Mouse (Mus musculus): ENCODE results near the gene Dse. TPM values are rescaled to one million over a fixed set of nuclear protein-coding genes. Genes with fewer than 3 reads are reported as not detected.

Gene Dse
- polyA plus RNA-seq, 1 experiment from 2014 or later = 24.1 TPM

DNA sequence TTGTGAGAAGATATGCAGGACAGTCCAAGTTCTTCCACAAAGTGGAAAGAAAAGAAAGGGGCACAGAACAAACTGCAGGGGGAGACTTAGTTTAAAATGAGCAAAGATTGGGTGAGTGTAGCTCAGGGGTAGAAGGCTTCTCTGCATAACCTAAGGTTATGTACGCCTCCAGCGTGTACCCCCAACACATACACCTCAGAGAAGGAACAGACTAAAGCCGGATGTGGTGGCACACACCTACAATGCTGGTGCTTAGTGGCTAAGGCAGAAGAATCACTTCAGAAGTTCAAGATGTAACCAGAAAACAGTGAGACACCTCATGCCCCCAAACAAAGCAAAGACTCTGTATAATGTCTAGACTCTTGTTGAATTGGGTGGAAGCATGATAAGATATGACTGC lies 36.3 kb downstream of the Dse start:
- ATAC-seq (ENCODE audit: low FRiP score, low TSS enrichment) = no peak
- Histone ChIP-seq H3K9ac (ENCODE audit: low read depth, low read length) (no peak overlapping the region), H3K4me1 (ENCODE audit: control insufficient read depth, insufficient read depth, low read length) (no peaks in the 10 kb centered on the region), H3K9me3 (ENCODE audit: control insufficient read depth, low read length) (no peaks in the 10 kb centered on the region), H3K27me3 (ENCODE audit: control insufficient read depth, insufficient read depth, low read length) (no peaks in the 10 kb centered on the region), H3K27ac (ENCODE audit: low read depth, low read length) (no peak overlapping the region), H3K4me3 (ENCODE audit: low read length) (no peak overlapping the region), H3K36me3 (ENCODE audit: control insufficient read depth, insufficient read depth, low read length) (no peaks in the 10 kb centered on the region), H3K4me2 (replicated peaks; ENCODE audit: low read depth, low read length) (no peak overlapping the region)
- WGBS = 93% methylated on average over 3 of the region's 3 CpGs

DNA sequence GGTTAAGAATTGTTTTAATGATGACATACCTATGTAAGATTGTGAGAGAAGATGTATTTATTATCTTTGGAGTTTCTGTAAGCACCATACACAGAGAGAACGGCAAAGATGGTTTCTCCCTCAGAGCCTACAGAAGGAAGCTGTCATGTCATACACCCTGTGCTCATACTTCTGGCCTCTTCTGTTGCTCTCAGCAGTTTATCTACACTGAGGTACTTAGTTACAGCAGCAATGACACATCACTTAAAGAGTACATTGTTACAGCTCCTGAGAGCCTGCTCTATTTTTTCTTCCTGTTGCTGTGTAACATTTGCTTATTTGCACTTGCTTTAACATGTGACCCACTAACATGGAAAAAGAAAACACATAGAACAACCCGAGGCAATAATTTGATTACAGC lies 40.5 kb downstream of the Dse start:
- Histone ChIP-seq H3K36me3 (ENCODE audit: control insufficient read depth, insufficient read depth, low read length) (peaks cover 3% of the 10 kb centered on the region; the same call in 1 of the 2 replicates), H3K27ac (ENCODE audit: low read depth, low read length) (no peak overlapping the region)
- 80% methylated on average over 2 of the region's 2 CpGs for WGBS

DNA sequence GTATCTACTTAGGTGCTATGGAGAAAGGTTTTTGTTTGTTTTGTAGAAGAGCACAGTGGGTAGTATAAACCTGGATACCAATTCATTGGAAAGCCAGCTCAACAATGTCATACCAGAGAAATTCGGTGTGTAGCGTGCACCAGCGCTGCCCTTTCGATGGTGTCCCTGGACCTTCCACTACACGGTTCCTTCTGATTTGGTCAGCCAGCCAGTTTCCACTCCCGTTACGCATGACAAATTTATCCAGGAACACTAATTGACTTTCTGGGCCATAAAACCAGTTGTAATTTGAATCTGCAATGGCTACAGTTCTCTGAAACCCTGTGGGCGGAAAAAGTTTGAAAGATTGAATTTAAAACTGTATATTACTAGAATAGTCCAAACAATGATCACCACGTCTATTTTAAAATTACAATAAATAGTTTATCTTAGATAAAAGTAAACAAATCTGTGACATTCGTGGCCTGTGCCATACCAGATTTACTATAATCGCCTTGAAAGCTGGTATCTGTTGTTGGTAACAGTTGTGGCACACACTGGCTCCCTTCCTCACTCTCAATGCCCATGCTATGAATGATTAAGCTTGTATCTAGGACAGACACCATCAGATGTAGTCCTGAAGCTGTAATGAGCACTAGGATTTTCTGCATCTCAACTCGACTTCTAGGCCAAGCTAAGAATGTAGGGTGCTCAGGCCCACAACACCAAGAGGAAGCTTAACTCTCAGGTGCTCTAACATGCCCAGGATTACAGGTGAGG lies 51.5 kb downstream of the Dse start:
- peak; percentile 84 for ATAC-seq (ENCODE audit: low FRiP score, low TSS enrichment)
- no peak overlapping the region for H3K27ac ChIP-seq (ENCODE audit: low read depth, low read length)
- no peak overlapping the region for H3K9ac ChIP-seq (ENCODE audit: low read depth, low read length)
- H3K36me3 ChIP-seq (ENCODE audit: control insufficient read depth, insufficient read depth, low read length) = no peaks in the 10 kb centered on the region; the same call in 1 of the 2 replicates
- H3K4me3 ChIP-seq (ENCODE audit: low read length) = no peak overlapping the region
- peaks cover 6% of the 10 kb centered on the region; the same call in 1 of the 2 replicates for H3K4me1 ChIP-seq (ENCODE audit: control insufficient read depth, insufficient read depth, low read length)
- H3K4me2 ChIP-seq (replicated peaks; ENCODE audit: low read depth, low read length) = no peak overlapping the region; the same call in 1 of the 2 replicates
- WGBS = 40% methylated on average over 12 of the region's 12 CpGs
- H3K9me3 ChIP-seq (ENCODE audit: control insufficient read depth, low read length) = no peaks in the 10 kb centered on the region
- H3K27me3 ChIP-seq (ENCODE audit: control insufficient read depth, insufficient read depth, low read length) = no peaks in the 10 kb centered on the region

More for the DNA sequence above, 40.5 kb downstream of the Dse start:
- Histone ChIP-seq H3K9me3 (ENCODE audit: control insufficient read depth, low read length) (no peaks in the 10 kb centered on the region), H3K9ac (ENCODE audit: low read depth, low read length) (no peak overlapping the region), H3K4me3 (ENCODE audit: low read length) (no peak overlapping the region), H3K4me2 (replicated peaks; ENCODE audit: low read depth, low read length) (no peak overlapping the region), H3K4me1 (ENCODE audit: control insufficient read depth, insufficient read depth, low read length) (no peaks in the 10 kb centered on the region), H3K27me3 (ENCODE audit: control insufficient read depth, insufficient read depth, low read length) (no peaks in the 10 kb centered on the region)
- no peak for ATAC-seq (ENCODE audit: low FRiP score, low TSS enrichment)

DNA sequence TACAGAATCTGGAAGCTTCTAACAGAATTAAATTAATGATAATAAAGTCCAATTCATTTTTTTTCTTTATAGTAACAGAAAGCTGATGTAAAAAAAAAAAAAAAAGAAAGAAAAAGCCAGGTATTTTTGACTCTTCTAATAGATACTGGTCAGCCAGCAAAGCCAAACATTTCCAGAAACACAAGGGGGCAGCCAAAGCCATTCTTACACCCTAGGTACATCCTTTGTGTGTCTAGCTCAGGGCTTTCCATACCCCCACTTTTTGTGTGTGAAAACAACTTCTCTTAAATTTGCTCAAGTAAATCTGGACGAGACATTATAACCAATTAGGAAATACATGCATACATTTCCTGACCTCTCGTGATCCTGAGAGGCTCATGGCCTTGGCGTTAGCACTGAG lies 55.7 kb downstream of the Dse start:
- 71% methylated on average over 3 of the region's 3 CpGs for WGBS
- H3K27me3 ChIP-seq (ENCODE audit: control insufficient read depth, insufficient read depth, low read length) = no peaks in the 10 kb centered on the region
- H3K4me1 ChIP-seq (ENCODE audit: control insufficient read depth, insufficient read depth, low read length) = peaks cover 6% of the 10 kb centered on the region; the same call in 1 of the 2 replicates
- H3K4me3 ChIP-seq (ENCODE audit: low read length) = no peak overlapping the region
- H3K9ac ChIP-seq (ENCODE audit: low read depth, low read length) = no peak overlapping the region
- no peaks in the 10 kb centered on the region for H3K9me3 ChIP-seq (ENCODE audit: control insufficient read depth, low read length)
- H3K4me2 ChIP-seq (replicated peaks; ENCODE audit: low read depth, low read length) = no peak overlapping the region
- no peak for ATAC-seq (ENCODE audit: low FRiP score, low TSS enrichment)
- H3K27ac ChIP-seq (ENCODE audit: low read depth, low read length) = no peak overlapping the region
- H3K36me3 ChIP-seq (ENCODE audit: control insufficient read depth, insufficient read depth, low read length) = no peaks in the 10 kb centered on the region; the same call in 1 of the 2 replicates

DNA sequence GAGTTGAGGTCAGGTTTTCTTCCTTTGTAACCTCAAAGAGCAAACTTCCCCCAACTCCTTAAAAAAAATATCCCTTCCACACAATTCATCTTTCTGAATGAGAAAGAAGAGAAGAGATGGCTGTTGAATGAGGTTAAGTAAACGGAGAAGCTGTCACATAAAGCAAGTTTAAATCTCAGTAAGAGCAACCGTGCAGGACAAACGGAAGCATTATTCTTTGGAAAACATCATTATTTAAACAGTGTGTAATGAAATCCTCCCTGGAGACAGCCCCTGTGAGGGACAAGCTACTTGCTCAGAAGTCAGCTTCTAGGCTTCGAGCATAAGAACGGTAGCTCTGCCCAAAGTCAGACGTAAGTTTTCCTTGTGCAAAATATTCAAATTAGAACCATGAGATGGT lies 57.1 kb downstream of the Dse start:
- peak; percentile 43; the same call in 1 of the 2 replicates for ATAC-seq (ENCODE audit: low FRiP score, low TSS enrichment)
- Histone ChIP-seq H3K4me3 (ENCODE audit: low read length) (no peak overlapping the region), H3K9me3 (ENCODE audit: control insufficient read depth, low read length) (no peaks in the 10 kb centered on the region), H3K36me3 (ENCODE audit: control insufficient read depth, insufficient read depth, low read length) (no peaks in the 10 kb centered on the region; the same call in 1 of the 2 replicates), H3K4me2 (replicated peaks; ENCODE audit: low read depth, low read length) (no peak overlapping the region), H3K9ac (ENCODE audit: low read depth, low read length) (no peak overlapping the region), H3K27ac (ENCODE audit: low read depth, low read length) (no peak overlapping the region), H3K4me1 (ENCODE audit: control insufficient read depth, insufficient read depth, low read length) (no peaks in the 10 kb centered on the region), H3K27me3 (ENCODE audit: control insufficient read depth, insufficient read depth, low read length) (no peaks in the 10 kb centered on the region)
- 17% methylated on average over 6 of the region's 6 CpGs for WGBS

DNA sequence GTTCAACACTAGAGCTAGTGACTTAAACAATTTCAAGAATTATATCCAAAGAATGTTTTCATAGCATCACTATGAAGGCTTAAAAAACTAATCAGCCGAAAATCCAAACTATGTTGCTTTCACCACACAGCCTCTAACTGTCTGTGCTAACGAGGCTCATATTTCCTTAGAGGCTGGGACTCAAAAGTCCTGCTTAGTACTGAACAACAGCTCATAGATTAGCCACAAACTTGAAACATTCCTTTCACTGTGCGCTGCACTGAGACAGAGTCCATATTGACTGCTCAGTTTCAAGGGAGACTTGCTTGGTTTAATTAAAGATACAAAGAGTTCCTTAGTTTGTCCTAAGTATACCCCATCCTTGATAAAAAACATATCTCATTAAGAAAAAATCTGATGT lies 57.7 kb downstream of the Dse start:
- Histone ChIP-seq H3K27me3 (ENCODE audit: control insufficient read depth, insufficient read depth, low read length) (no peaks in the 10 kb centered on the region), H3K36me3 (ENCODE audit: control insufficient read depth, insufficient read depth, low read length) (no peaks in the 10 kb centered on the region; the same call in 1 of the 2 replicates), H3K4me3 (ENCODE audit: low read length) (no peak overlapping the region), H3K9me3 (ENCODE audit: control insufficient read depth, low read length) (no peaks in the 10 kb centered on the region), H3K4me1 (ENCODE audit: control insufficient read depth, insufficient read depth, low read length) (no peaks in the 10 kb centered on the region), H3K9ac (ENCODE audit: low read depth, low read length) (no peak overlapping the region), H3K27ac (ENCODE audit: low read depth, low read length) (no peak overlapping the region), H3K4me2 (replicated peaks; ENCODE audit: low read depth, low read length) (no peak overlapping the region)
- WGBS = 38% methylated on average over 3 of the region's 3 CpGs
- no peak for ATAC-seq (ENCODE audit: low FRiP score, low TSS enrichment)

DNA sequence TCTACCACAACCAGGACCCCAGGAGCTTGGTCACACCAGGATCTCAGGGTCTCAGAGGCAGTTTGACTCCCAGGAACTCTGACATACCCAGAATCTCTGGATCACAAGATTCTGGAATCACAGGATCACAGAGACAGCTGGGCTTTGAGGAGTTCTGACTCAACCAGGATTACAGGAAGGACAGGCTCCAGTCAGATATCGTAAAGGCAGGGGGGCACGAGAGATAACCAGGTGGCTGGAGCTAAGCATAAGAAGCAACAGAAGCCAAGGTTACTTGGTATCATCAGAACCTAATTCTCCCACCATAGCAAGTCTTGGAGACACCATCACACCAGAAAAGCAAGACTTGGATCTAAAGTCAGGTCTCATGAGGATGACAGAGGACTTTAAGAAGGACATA lies 65.8 kb downstream of the Dse start:
- no peak overlapping the region for H3K27ac ChIP-seq (ENCODE audit: low read depth, low read length)
- H3K9me3 ChIP-seq (ENCODE audit: control insufficient read depth, low read length) = peaks cover 4% of the 10 kb centered on the region; the same call in 1 of the 2 replicates
- H3K27me3 ChIP-seq (ENCODE audit: control insufficient read depth, insufficient read depth, low read length) = no peaks in the 10 kb centered on the region
- no peaks in the 10 kb centered on the region for H3K36me3 ChIP-seq (ENCODE audit: control insufficient read depth, insufficient read depth, low read length)
- no peaks in the 10 kb centered on the region for H3K4me1 ChIP-seq (ENCODE audit: control insufficient read depth, insufficient read depth, low read length)
- H3K4me3 ChIP-seq (ENCODE audit: low read length) = no peak overlapping the region
- 82% methylated on average over 2 of the region's 2 CpGs for WGBS
- H3K4me2 ChIP-seq (replicated peaks; ENCODE audit: low read depth, low read length) = no peak overlapping the region
- no peak for ATAC-seq (ENCODE audit: low FRiP score, low TSS enrichment)
- no peak overlapping the region for H3K9ac ChIP-seq (ENCODE audit: low read depth, low read length)

DNA sequence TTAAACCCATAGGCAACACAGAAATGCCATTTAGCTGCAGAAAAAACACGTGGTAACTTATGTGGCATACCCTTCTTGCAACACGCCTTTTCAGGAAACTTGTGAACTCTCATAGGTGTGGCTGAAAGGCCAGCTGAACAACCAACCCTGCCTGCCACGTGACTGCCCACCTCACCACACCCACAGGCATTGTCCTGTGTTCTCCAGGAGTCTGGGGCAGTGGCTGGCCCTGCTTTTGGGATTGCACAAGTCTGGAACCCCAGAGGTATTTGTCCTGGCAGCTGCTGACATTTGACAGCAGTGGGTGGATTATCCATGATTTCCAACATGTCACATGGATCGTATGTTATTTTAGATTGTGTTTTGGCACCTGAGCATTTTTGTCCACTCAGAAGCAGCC lies 67.7 kb downstream of the Dse start:
- H3K4me2 ChIP-seq (replicated peaks; ENCODE audit: low read depth, low read length) = no peak overlapping the region
- peaks cover 4% of the 10 kb centered on the region; the same call in 1 of the 2 replicates for H3K9me3 ChIP-seq (ENCODE audit: control insufficient read depth, low read length)
- no peak overlapping the region for H3K4me3 ChIP-seq (ENCODE audit: low read length)
- WGBS = 74% methylated on average over 4 of the region's 4 CpGs
- no peaks in the 10 kb centered on the region for H3K27me3 ChIP-seq (ENCODE audit: control insufficient read depth, insufficient read depth, low read length)
- H3K36me3 ChIP-seq (ENCODE audit: control insufficient read depth, insufficient read depth, low read length) = no peaks in the 10 kb centered on the region
- ATAC-seq (ENCODE audit: low FRiP score, low TSS enrichment) = no peak
- H3K9ac ChIP-seq (ENCODE audit: low read depth, low read length) = no peak overlapping the region
- H3K27ac ChIP-seq (ENCODE audit: low read depth, low read length) = no peak overlapping the region
- H3K4me1 ChIP-seq (ENCODE audit: control insufficient read depth, insufficient read depth, low read length) = no peaks in the 10 kb centered on the region

DNA sequence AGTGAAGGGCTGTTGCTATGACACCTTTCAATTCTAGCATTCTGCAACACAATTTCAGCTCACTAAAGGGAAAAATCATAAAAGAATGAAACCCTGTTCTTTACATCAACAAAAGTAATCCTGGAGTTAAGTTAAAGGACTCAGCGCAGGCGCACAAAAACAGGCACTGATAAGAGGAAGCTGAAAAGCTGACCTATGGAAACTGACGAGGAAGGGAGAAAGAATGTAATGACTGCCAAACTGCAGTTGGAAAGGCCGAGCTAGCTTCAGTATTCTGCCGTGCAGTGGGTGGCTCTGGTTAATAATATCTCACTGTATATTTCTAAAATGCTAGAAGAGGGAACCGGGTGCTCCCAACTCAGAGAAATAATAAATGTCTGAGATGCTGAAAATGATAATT lies 69.5 kb downstream of the Dse start:
- Histone ChIP-seq H3K36me3 (ENCODE audit: control insufficient read depth, insufficient read depth, low read length) (no peaks in the 10 kb centered on the region), H3K27ac (ENCODE audit: low read depth, low read length) (no peak overlapping the region), H3K4me1 (ENCODE audit: control insufficient read depth, insufficient read depth, low read length) (no peaks in the 10 kb centered on the region), H3K9me3 (ENCODE audit: control insufficient read depth, low read length) (no peaks in the 10 kb centered on the region), H3K9ac (ENCODE audit: low read depth, low read length) (no peak overlapping the region), H3K4me2 (replicated peaks; ENCODE audit: low read depth, low read length) (no peak overlapping the region), H3K27me3 (ENCODE audit: control insufficient read depth, insufficient read depth, low read length) (no peaks in the 10 kb centered on the region), H3K4me3 (ENCODE audit: low read length) (no peak overlapping the region)
- no peak for ATAC-seq (ENCODE audit: low FRiP score, low TSS enrichment)
- WGBS = 75% methylated on average over 6 of the region's 6 CpGs

All from kidney, embryonic 14.5 days (tissue).